Mouse (Mus musculus) ES-E14 (cell line): ENCODE results near the gene Tuba1b. TPM values are rescaled to one million over a fixed set of nuclear protein-coding genes. Genes with fewer than 3 reads are reported as not detected.

Experiments used
- DNase-seq: peaks from one replicate; pipeline ENCODE4 v3.0.0-alpha.2; 2013; ENCODE audit warnings: low read depth, low spot score
- H3K27ac ChIP-seq: 2 replicates; pipeline ENCODE4 v1.5.1; 2012; ENCODE audit warnings: low read depth, mild to moderate bottlenecking, low read length, moderate library complexity, mixed read lengths; ENCODE audit not compliant: poor library complexity, insufficient read depth, severe bottlenecking
- H3K36me3 ChIP-seq: 2 replicates; pipeline ENCODE4 v1.6.1; 2012; ENCODE audit warnings: mild to moderate bottlenecking, low read length, moderate library complexity, mixed read lengths; ENCODE audit not compliant: control insufficient read depth, poor library complexity, insufficient read depth, severe bottlenecking
- H3K4me1 ChIP-seq, 2 experiments: fragments of 150-350 bp in 1 of 2; sonication (generic) in 1 of 2; 2 replicates each; pipeline ENCODE4 v1.6.1; 2012; ENCODE audit warnings: low read length in 2 of 2, mild to moderate bottlenecking in 1 of 2, mixed read lengths in 1 of 2; ENCODE audit not compliant: control insufficient read depth in 2 of 2, insufficient read depth in 2 of 2, poor library complexity in 1 of 2
- H3K4me3 ChIP-seq, 2 experiments: fragments of 150-350 bp in 1 of 2; sonication (generic) in 1 of 2; 2 replicates each; pipeline ENCODE4 v1.5.1; 2012; ENCODE audit warnings: low read length in 2 of 2, low read depth in 1 of 2, mild to moderate bottlenecking in 1 of 2, mixed read lengths in 1 of 2; ENCODE audit not compliant: insufficient read depth in 1 of 2, poor library complexity in 1 of 2, severe bottlenecking in 1 of 2
- H3K9ac ChIP-seq: 2 replicates; pipeline ENCODE4 v1.6.1; 2012; ENCODE audit warnings: low read depth, mild to moderate bottlenecking, low read length, mixed read lengths; ENCODE audit not compliant: poor library complexity, insufficient read depth, severe bottlenecking
- H3K9me3 ChIP-seq: fragments of 150-350 bp; sonication (generic); 2 replicates; pipeline ENCODE4 v1.6.1; 2012; ENCODE audit warnings: low read depth, mild to moderate bottlenecking, low read length; ENCODE audit not compliant: control insufficient read depth, insufficient read depth
- CHD2 ChIP-seq: IDR thresholded peaks from 2 replicates; pipeline ENCODE4 v1.6.1; 2014; ENCODE audit warnings: mild to moderate bottlenecking, low read depth, low read length, inconsistent platforms
- HCFC1 ChIP-seq: IDR thresholded peaks from 2 replicates; pipeline ENCODE4 v1.6.1; 2012; ENCODE audit warnings: low read length, inconsistent platforms, borderline replicate concordance; ENCODE audit not compliant: insufficient read depth
- MAFK ChIP-seq: IDR thresholded peaks from 2 replicates; pipeline ENCODE4 v1.6.1; 2014; ENCODE audit warnings: mild to moderate bottlenecking, low read depth, low read length, inconsistent platforms; ENCODE audit not compliant: insufficient read depth
- ZC3H11A ChIP-seq: IDR thresholded peaks from 2 replicates; pipeline ENCODE4 v1.6.1; 2012; ENCODE audit warnings: low read depth, mild to moderate bottlenecking, inconsistent platforms, low read length, borderline replicate concordance
- ZNF384 ChIP-seq: IDR thresholded peaks from 2 replicates; pipeline ENCODE4 v1.6.1; 2012; ENCODE audit warnings: low read depth, low read length, inconsistent platforms
- in situ Hi-C, 2 experiments: fragments of 600-800 bp; cut with MboI; formaldehyde crosslinking; loops; one replicate each; pipeline ENCODE4 v1.15.1; 2025; ENCODE audit warnings: low sequenced_read_pairs in 2 of 2, inconsistent platforms in 1 of 2; ENCODE audit not compliant: unreplicated experiment in 2 of 2
- total RNA-seq: library from RNA; depleted of rRNA; stranded (reverse); fragments of 300-350 nt; gene quantifications from 2 replicates; pipeline ENCODE4 v1.2.3, GENCODE M21; 2012

Gene Tuba1b
- total RNA-seq, 1 experiment, result 1,539 TPM

- Histone ChIP-seq H3K27ac (no peak overlapping the region), H3K9me3 (no peaks in the 10 kb centered on the region), H3K4me3 (peak overlapping the region; percentile 68 to 69), H3K4me1 (peaks cover 5 to 9% of the 10 kb centered on the region in 2 experiments; a peak in 3 of 4 replicates), H3K36me3 (no peaks in the 10 kb centered on the region), H3K9ac (no peak overlapping the region)
- DNase-seq, result no peak
- in situ Hi-C loops, result no loop called here
- TF ChIP-seq ZNF384 (no peak), CHD2 (no peak), HCFC1 (no peak), ZC3H11A (no peak), MAFK (no peak)
Observed at GRCm38 (mm10) chr15:98897495-98897894, 36.9 kb downstream of the Tuba1b start.

- Histone ChIP-seq H3K4me3 (peak overlapping the region; percentile 20 to 38), H3K9ac (peak overlapping the region; percentile 27; the same call in 1 of the 2 replicates), H3K9me3 (no peaks in the 10 kb centered on the region), H3K36me3 (no peaks in the 10 kb centered on the region), H3K4me1 (peaks cover 5 to 10% of the 10 kb centered on the region in 2 experiments; a peak in 3 of 4 replicates), H3K27ac (no peak overlapping the region)
- no peak for DNase-seq
- TF ChIP-seq ZNF384 (no peak), CHD2 (peak; percentile 79)
- in situ Hi-C loops, result no loop called here
Observed at GRCm38 (mm10) chr15:98895635-98896589, 38.5 kb downstream of the Tuba1b start.

- H3K36me3 ChIP-seq, result no peaks in the 10 kb centered on the region
- no peaks in the 10 kb centered on the region for H3K9me3 ChIP-seq
- no peak for DNase-seq
- TF ChIP-seq CHD2, result no peak
- TF ChIP-seq ZC3H11A, result no peak
- H3K4me3 ChIP-seq, result peak overlapping the region; percentile 20 to 50
- in situ Hi-C loops, result no loop called here
- H3K4me1 ChIP-seq, result peaks cover 5 to 10% of the 10 kb centered on the region in 2 experiments; a peak in 3 of 4 replicates
- no peak overlapping the region for H3K27ac ChIP-seq
- no peak overlapping the region for H3K9ac ChIP-seq
Observed at GRCm38 (mm10) chr15:98894746-98895634, 39.4 kb downstream of the Tuba1b start.

GRCm38 (mm10) chr15:98893940-98894745, 40.2 kb downstream of the Tuba1b start, which contains the start of gene Rhebl1:
TSS of gene Rhebl1 (minus strand) at chr15:98894540.
- TF ChIP-seq CHD2 (no peak), ZC3H11A (no peak), MAFK (no peak), ZNF384 (no peak), HCFC1 (no peak)
- H3K4me3 ChIP-seq, result peak within 1 kb of the TSS; percentile 25 to 50
- H3K36me3 ChIP-seq, result no peaks in the 10 kb centered on the region
- H3K9me3 ChIP-seq, result no peaks in the 10 kb centered on the region
- H3K9ac ChIP-seq, result peak within 1 kb of the TSS; percentile 8; the same call in 1 of the 2 replicates
- H3K27ac ChIP-seq, result no peak within 1 kb of the TSS
- H3K4me1 ChIP-seq, result peaks cover 5 to 10% of the 10 kb centered on the region in 2 experiments; a peak in 3 of 4 replicates
- in situ Hi-C loops, result no loop called here
- no peak for DNase-seq
